Mouse (Mus musculus): Measurements from ENCODE around the gene Mfsd11. TPM values are rescaled to one million over a fixed set of nuclear protein-coding genes. Genes with fewer than 3 reads are reported as not detected.
"Not testable (repeated sequence)": the region's sequence is repeated elsewhere in the genome, so short reads cannot be mapped to it uniquely, and the experiment has no call there.

Gene Mfsd11
- polyA plus RNA-seq, 1 experiment from 2014 or later = 31.9 TPM

DNA sequence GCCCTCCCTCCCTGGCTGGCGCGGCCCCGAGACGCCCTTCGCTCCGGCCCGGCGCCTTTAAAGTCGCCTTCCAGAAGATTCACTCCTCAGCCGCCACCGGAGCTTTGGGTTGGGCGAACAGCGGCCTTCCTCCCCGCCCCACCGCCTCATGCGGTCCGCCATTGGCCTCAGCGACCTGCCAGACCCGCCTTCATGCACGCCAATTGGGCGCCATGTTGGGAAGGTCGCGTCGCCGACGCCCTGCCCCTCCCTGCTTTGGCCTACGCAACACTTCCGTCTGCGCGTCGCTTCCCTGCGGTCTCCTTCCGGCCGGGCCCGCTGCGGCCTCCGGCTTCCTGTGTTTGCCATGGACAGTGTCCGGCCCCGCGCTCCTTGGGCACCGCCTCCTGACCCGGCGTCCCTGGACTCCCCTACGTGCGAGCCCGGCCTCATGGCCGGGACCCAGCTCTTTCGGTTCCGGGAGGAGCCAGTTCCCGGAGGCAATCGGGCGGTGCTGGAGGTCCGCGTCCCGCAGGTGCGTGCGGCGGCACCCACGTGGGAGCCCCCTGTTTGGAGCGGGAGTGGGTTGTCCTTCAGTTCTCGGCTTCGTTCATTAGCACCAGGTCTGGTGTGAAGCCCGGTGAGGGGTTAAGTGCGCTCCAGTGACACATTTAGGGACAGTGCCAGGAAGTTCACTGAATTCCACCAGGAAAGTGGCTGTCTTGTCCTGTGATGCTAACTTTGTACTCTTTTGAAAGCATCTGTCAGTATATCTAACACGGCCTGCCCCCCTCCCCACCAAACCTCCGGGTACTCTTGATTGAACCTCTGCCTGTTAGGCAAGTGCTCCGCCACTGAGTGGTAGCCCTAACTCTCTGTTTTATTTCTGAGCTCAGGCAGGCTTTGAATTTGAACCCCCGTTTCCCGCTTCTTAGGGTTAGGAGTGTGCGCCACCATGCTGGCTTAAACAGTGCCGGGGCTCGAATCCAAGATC is 8.7 kb upstream of the Mfsd11 start, which contains the start of the genes Mettl23 and Jmjd6:
Gene Mettl23, plus strand, starts transcription at position 18 of the 973 bp plus-strand sequence.
Gene Jmjd6, minus strand, starts transcription at position 189 of the 973 bp plus-strand sequence.
- ATAC-seq (ENCODE audit: insufficient number of reproducible peaks, insufficient read depth, low FRiP score, low read depth) = peak; percentile 93
- Histone ChIP-seq H3K27me3 (ENCODE audit: control insufficient read depth, insufficient read depth, low read length) (no peaks in the 10 kb centered on the region), H3K9ac (ENCODE audit: low read length) (peak within 1 kb of the TSS; percentile 91), H3K27ac (replicated peaks in 1 of 2; ENCODE audit: control insufficient read depth in 1 of 2, insufficient read depth in 1 of 2, low read depth in 2 of 2, low read length in 2 of 2) (peak within 1 kb of the TSS; percentile 95 to 98), H3K4me1 (ENCODE audit: control insufficient read depth in 2 of 2, insufficient read depth in 2 of 2, low read length in 2 of 2) (peaks cover 7 to 29% of the 10 kb centered on the region in 2 experiments), H3K9me3 (ENCODE audit: control insufficient read depth, low read length) (no peaks in the 10 kb centered on the region), H3K4me2 (ENCODE audit: low read length) (peak within 1 kb of the TSS; percentile 89), H3K36me3 (ENCODE audit: control insufficient read depth, insufficient read depth, low read length) (peaks cover 54% of the 10 kb centered on the region), H3K4me3 (ENCODE audit: control insufficient read depth in 1 of 2, insufficient read depth in 1 of 2, low read depth in 1 of 2, low read length in 2 of 2) (peak within 1 kb of the TSS; percentile 85 to 89)
- under 1% methylated on average over 72 of the region's 72 CpGs for WGBS

DNA sequence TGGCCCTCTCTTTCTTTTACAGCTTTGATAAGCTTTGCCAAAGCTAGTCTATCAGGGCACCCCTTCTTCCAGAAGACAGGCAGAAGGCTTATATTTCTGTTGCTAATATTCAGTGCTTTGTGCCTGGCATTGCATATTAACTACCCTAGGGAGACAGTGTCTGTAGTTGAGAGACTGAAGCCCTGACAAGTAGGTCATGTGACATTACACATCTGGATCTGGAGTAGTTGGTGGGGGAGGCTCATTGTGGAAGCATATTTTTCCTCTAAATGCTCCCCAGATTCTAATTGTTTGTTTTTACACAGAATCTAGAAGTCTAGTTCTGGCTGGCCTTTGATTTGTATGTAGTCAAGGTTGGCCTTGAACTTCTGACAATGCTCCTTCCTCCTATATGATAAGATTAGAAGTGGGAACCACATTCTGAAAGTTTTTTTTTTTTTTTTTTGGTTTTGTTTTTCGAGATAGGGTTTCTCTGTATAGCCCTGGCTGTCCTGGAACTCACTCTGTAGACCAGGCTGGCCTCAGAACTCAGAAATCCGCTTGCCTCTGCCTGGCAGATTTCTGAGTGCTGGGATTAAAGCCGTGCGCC is 5.6 kb upstream of the Mfsd11 start:
- ATAC-seq (ENCODE audit: insufficient number of reproducible peaks, insufficient read depth, low FRiP score, low read depth) = no peak
- no peak overlapping the region for H3K9ac ChIP-seq (ENCODE audit: low read length)
- peaks cover 55% of the 10 kb centered on the region for H3K36me3 ChIP-seq (ENCODE audit: control insufficient read depth, insufficient read depth, low read length)
- no peak overlapping the region for H3K4me3 ChIP-seq (ENCODE audit: control insufficient read depth in 1 of 2, insufficient read depth in 1 of 2, low read depth in 1 of 2, low read length in 2 of 2)
- H3K27me3 ChIP-seq (ENCODE audit: control insufficient read depth, insufficient read depth, low read length) = no peaks in the 10 kb centered on the region
- no peaks in the 10 kb centered on the region for H3K9me3 ChIP-seq (ENCODE audit: control insufficient read depth, low read length)
- H3K27ac ChIP-seq (replicated peaks in 1 of 2; ENCODE audit: control insufficient read depth in 1 of 2, insufficient read depth in 1 of 2, low read depth in 2 of 2, low read length in 2 of 2) = no peak overlapping the region
- 78% methylated on average over 4 of the region's 4 CpGs for WGBS
- no peak overlapping the region for H3K4me2 ChIP-seq (ENCODE audit: low read length)
- peaks cover 0 to 18% of the 10 kb centered on the region in 2 experiments; a peak in 2 of 4 replicates for H3K4me1 ChIP-seq (ENCODE audit: control insufficient read depth in 2 of 2, insufficient read depth in 2 of 2, low read length in 2 of 2)

DNA sequence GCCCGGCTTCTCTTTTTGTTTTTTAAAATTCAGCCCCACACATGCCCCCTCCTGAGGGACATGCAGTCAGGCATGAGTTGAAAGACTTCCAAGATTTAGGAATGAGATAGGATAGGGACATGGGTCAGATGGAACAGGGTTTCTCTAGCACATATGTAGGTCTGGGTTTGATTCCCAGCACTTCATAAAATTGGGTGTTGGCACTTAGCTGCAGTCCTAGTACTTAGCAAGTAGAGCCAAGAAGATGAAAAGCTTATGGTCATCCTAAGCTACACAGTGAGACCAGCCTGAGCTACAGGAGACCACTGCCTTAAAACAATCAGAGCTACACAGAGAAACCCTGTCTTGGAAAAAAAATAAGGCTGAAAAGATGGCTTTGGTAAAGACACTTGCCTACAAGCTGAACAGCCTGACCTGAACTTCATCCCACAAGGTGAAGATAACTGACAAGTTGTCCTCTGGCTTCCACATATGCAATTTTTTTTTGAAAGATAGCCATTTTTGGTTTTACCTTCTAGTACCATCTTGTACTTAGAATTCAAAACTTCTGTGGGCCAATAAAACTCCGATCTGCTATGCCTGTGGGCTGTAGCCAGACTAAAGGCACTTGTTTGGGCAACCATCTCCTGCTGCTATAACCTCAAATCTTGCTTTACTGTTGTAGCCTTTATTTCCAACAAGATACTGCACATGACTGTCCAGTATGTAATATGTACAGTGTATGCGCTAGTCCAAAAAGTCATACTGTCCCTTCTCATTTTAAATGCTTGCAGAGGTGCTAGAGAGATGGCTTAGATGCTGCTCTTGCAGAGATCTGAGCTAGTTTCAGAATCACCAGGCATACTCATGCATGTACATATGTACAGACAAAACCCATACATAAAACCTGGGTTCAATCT is 4.8 kb upstream of the Mfsd11 start:
- no peak for ATAC-seq (ENCODE audit: insufficient number of reproducible peaks, insufficient read depth, low FRiP score, low read depth)
- Histone ChIP-seq H3K4me3 (ENCODE audit: control insufficient read depth in 1 of 2, insufficient read depth in 1 of 2, low read depth in 1 of 2, low read length in 2 of 2) (no peak overlapping the region), H3K4me1 (ENCODE audit: control insufficient read depth in 2 of 2, insufficient read depth in 2 of 2, low read length in 2 of 2) (peaks cover 0 to 18% of the 10 kb centered on the region in 2 experiments; a peak in 2 of 4 replicates), H3K9ac (ENCODE audit: low read length) (no peak overlapping the region), H3K27ac (replicated peaks in 1 of 2; ENCODE audit: control insufficient read depth in 1 of 2, insufficient read depth in 1 of 2, low read depth in 2 of 2, low read length in 2 of 2) (no peak overlapping the region), H3K9me3 (ENCODE audit: control insufficient read depth, low read length) (no peaks in the 10 kb centered on the region), H3K36me3 (ENCODE audit: control insufficient read depth, insufficient read depth, low read length) (peaks cover 59% of the 10 kb centered on the region), H3K4me2 (ENCODE audit: low read length) (no peak overlapping the region), H3K27me3 (ENCODE audit: control insufficient read depth, insufficient read depth, low read length) (no peaks in the 10 kb centered on the region)
- WGBS = 86% methylated on average over 3 of the region's 3 CpGs

DNA sequence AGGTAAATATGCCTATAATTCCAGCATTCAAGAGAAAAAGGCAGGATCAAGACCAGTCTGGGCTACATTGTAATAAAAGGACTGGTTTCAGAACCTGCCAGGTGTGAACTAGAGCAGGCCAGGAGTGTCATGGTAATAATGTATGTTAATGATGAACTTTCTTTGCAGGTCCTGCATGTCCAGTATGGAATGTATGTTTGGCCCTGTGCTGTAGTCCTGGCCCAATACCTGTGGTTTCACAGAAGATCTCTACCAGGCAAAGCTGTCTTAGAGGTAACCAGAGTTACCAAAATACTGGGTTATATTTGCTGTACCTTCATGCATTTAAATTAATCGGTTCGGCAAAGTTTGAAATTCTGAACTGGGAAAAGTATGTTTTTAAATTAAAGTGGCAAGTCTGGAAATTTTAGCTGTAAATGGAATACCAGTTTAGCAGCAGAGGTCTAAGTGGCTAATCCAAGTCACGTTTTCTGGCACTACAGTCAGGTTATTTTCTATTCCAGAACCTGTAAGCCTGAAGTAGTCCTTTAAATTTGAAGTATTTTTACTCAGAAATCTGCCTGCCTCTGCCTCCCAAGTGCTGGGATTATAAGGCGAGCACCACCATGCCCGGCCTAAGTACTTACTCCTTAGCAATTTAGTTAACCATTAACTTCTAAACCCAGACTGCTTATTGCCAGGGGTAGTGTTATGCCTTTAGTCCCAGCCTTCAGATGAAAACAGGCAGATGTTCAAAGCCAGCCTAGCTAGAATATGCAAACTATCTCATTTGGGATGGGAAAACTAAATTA is 4.0 kb upstream of the Mfsd11 start:
- Histone ChIP-seq H3K27ac (replicated peaks in 1 of 2; ENCODE audit: control insufficient read depth in 1 of 2, insufficient read depth in 1 of 2, low read depth in 2 of 2, low read length in 2 of 2) (no peak overlapping the region), H3K36me3 (ENCODE audit: control insufficient read depth, insufficient read depth, low read length) (peaks cover 59% of the 10 kb centered on the region), H3K4me3 (ENCODE audit: control insufficient read depth in 1 of 2, insufficient read depth in 1 of 2, low read depth in 1 of 2, low read length in 2 of 2) (no peak overlapping the region), H3K27me3 (ENCODE audit: control insufficient read depth, insufficient read depth, low read length) (no peaks in the 10 kb centered on the region), H3K9ac (ENCODE audit: low read length) (no peak overlapping the region), H3K4me1 (ENCODE audit: control insufficient read depth in 2 of 2, insufficient read depth in 2 of 2, low read length in 2 of 2) (peaks cover 0 to 18% of the 10 kb centered on the region in 2 experiments; a peak in 2 of 4 replicates), H3K9me3 (ENCODE audit: control insufficient read depth, low read length) (no peaks in the 10 kb centered on the region), H3K4me2 (ENCODE audit: low read length) (no peak overlapping the region)
- ATAC-seq (ENCODE audit: insufficient number of reproducible peaks, insufficient read depth, low FRiP score, low read depth) = no peak
- WGBS = 82% methylated on average over 5 of the region's 5 CpGs

DNA sequence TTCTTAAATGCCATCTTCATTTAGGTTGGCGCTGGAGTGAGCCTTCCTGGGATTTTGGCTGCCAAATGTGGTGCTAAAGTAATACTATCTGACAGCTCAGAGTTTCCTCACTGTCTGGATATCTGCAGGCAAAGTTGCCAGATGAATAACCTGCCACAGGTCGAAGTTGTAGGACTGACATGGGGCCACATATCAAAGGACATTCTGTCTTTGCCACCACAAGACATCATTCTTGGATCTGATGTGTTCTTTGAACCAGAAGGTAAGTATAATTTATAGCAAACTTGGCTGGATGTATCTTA is 3.4 kb upstream of the Mfsd11 start:
- H3K36me3 ChIP-seq (ENCODE audit: control insufficient read depth, insufficient read depth, low read length) = peaks cover 59% of the 10 kb centered on the region
- not testable (repeated sequence) for H3K9ac ChIP-seq (ENCODE audit: low read length); H3K4me3 ChIP-seq (ENCODE audit: control insufficient read depth in 1 of 2, insufficient read depth in 1 of 2, low read depth in 1 of 2, low read length in 2 of 2); H3K27me3 ChIP-seq (ENCODE audit: control insufficient read depth, insufficient read depth, low read length); H3K4me2 ChIP-seq (ENCODE audit: low read length); H3K9me3 ChIP-seq (ENCODE audit: control insufficient read depth, low read length); H3K27ac ChIP-seq (replicated peaks in 1 of 2; ENCODE audit: control insufficient read depth in 1 of 2, insufficient read depth in 1 of 2, low read depth in 2 of 2, low read length in 2 of 2); ATAC-seq (ENCODE audit: insufficient number of reproducible peaks, insufficient read depth, low FRiP score, low read depth)
- WGBS = 65% methylated on average over 2 of the region's 2 CpGs
- H3K4me1 ChIP-seq (ENCODE audit: control insufficient read depth in 2 of 2, insufficient read depth in 2 of 2, low read length in 2 of 2) = peaks cover 0 to 18% of the 10 kb centered on the region in 2 experiments; a peak in 2 of 4 replicates

DNA sequence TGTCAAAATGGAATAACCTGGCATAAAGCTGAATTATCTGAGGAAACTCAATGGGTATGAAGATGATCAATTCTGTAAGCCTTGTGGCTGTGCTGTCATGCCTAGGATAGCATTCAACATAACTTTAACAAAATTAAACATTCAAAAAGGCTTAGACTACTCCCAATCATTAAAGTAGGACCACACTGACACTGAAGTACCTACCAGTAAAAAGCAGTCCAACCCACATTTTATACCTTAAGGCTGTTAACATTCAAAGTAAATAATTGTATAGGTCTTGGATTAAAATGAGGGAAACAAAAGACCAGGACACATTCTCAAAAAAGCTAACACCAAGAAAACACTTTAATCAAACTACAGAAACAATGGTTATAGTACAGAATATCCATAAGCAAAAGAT is 2.7 kb upstream of the Mfsd11 start:
- no peaks in the 10 kb centered on the region for H3K9me3 ChIP-seq (ENCODE audit: control insufficient read depth, low read length)
- H3K27me3 ChIP-seq (ENCODE audit: control insufficient read depth, insufficient read depth, low read length) = no peaks in the 10 kb centered on the region
- H3K4me1 ChIP-seq (ENCODE audit: control insufficient read depth in 2 of 2, insufficient read depth in 2 of 2, low read length in 2 of 2) = peaks cover 0 to 17% of the 10 kb centered on the region in 2 experiments; a peak in 2 of 4 replicates
- H3K4me3 ChIP-seq (ENCODE audit: control insufficient read depth in 1 of 2, insufficient read depth in 1 of 2, low read depth in 1 of 2, low read length in 2 of 2) = no peak overlapping the region
- ATAC-seq (ENCODE audit: insufficient number of reproducible peaks, insufficient read depth, low FRiP score, low read depth) = no peak
- no peak overlapping the region; the same call in 1 of the 2 replicates for H3K4me2 ChIP-seq (ENCODE audit: low read length)
- peaks cover 59% of the 10 kb centered on the region for H3K36me3 ChIP-seq (ENCODE audit: control insufficient read depth, insufficient read depth, low read length)
- H3K27ac ChIP-seq (replicated peaks in 1 of 2; ENCODE audit: control insufficient read depth in 1 of 2, insufficient read depth in 1 of 2, low read depth in 2 of 2, low read length in 2 of 2) = no peak overlapping the region
- no peak overlapping the region for H3K9ac ChIP-seq (ENCODE audit: low read length)
